Mouse (Mus musculus) kidney, postnatal 36 days (tissue): ENCODE measurements at regions not wholly inside any gene's neighbourhood (a gene's known extent, or its start where the extent isn't known, plus 50 kb on each side); places are given as distances from the start of the nearest gene placed in this dataset.
A peak's percentile ranks its signal among the peaks of the same experiment; 100 is the strongest.

Experiments
- DNase-seq, 2 experiments: peaks; one replicate each; pipeline ENCODE4 v3.0.0; 2021 to 2022; ENCODE audit warnings: mixed read lengths in 2 of 2

DNA sequence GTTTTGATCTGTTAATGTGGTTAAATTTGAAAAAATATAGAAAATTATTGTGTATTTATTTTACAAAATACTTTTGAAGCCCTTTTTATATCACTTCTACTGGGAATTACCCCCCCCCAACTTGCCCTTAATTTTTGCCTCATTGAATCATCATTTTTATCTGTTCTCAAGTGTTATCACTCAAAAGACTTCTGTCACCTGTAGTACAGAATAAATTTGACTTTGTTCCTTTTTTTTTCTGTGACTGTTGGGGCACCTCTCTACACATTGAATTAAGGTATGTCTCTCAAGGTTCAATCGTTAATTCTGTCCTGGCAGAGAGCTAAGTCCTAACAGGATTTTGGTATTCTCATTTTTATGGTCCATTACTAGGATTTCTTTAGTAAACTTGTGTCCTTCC lies 1123.0 kb upstream of the Cited2 start:
- no peak for DNase-seq

DNA sequence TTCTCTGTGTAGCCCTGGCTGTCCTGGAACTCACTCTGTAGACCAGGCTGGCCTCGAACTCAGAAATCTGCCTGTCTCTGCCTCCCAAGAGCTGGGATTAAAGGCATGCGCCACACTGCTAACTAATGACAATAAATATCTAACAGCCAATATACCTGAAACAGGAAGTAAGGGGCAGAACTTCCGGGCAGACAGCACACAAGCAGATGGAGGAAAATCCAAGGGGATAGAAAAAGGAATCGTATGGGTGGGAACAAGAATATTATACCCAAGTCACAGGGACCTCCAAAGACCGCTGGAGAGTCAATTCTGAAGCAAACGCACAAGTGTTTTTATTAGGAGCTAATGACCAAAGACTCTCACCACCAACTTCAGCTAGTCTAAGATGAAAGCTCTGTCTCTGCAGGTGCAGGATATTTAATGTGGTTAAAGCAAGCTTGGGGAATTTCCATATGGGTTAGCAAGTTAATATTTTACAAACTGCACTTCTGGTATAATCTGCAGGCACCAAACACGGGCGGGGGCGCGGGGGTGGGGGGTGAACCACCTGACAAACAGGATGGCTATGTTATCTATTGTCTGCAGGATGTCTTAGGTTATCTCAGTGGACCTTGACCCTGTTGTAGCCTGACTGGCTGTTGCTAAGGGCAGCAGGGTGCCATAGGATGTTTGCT lies 1122.3 kb upstream of the Cited2 start:
- no peak for DNase-seq

DNA sequence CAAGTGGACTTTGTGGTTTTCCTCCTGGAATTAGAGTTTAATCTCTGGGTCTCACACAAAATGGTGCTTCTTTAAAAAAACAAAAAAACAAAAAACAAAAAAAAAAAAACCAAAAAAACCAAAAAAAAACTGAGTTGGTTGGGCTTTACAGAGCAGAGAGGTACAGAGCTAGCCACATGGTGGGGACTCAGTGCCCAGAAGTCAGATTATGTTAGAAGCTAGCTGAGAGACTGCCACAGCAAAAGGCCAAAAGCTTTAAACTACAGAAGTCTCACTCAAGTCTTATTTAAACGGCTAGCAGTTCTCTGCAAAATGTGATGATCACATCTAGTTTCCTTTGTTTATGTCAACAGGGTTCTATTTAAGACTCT lies 1121.8 kb upstream of the Cited2 start:
- DNase-seq = no peak

DNA sequence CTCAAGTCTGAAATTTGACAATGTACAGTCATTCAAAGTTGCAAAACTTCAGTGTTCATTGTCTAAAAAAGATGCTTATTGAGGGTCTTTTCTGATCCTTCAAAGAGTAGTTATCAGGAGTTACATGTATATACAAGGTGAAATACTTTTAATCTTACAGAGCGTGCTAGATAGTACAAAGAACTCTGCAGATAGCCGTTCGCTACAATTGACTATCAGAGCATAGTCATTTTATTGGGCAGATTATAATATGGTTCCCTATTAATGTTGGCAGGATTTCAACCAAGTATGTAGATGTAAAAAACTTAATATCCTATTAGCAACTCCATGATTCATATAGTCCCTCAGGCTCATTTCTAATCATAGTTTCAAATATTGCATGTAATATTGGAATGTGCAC lies 1114.7 kb upstream of the Cited2 start:
- DNase-seq = no peak

DNA sequence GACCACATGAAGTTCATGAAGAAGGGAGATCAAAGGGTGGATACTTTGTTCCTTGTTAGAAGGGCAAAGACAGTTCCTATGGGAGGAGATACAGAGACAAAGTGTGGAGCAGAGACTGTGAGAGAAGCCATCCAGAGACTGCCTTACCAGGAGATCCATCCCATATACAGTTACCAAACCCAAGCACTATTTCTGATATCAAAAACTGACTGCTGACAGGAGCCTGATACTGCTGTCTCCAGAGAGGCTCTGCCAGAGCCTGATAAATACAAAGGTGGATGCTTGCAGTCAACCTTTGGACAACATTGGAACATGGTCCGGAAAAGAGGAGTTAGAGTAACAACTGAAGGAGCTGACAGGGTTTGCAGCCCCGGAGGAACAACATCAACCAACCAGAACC lies 1104.3 kb upstream of the Cited2 start:
- no peak for DNase-seq

DNA sequence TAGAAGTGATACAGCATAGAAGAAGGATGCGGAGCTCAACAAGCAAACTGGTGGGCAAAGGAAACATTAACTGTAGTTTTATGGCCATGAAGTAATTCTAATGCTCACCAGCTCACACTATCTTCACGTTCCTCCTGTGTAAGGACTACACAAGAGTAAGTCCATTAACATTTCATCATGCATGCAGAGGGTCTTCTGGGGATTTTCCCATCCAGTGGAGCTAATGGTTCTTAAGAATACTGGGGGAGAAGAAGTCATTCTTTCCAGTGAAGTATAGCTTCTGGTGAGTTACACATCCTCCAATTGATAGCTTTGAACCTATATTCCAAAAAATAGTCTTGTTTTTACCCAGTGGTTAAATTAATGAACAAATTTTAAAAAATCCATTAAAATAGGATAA lies 1103.4 kb upstream of the Cited2 start:
- DNase-seq = no peak

DNA sequence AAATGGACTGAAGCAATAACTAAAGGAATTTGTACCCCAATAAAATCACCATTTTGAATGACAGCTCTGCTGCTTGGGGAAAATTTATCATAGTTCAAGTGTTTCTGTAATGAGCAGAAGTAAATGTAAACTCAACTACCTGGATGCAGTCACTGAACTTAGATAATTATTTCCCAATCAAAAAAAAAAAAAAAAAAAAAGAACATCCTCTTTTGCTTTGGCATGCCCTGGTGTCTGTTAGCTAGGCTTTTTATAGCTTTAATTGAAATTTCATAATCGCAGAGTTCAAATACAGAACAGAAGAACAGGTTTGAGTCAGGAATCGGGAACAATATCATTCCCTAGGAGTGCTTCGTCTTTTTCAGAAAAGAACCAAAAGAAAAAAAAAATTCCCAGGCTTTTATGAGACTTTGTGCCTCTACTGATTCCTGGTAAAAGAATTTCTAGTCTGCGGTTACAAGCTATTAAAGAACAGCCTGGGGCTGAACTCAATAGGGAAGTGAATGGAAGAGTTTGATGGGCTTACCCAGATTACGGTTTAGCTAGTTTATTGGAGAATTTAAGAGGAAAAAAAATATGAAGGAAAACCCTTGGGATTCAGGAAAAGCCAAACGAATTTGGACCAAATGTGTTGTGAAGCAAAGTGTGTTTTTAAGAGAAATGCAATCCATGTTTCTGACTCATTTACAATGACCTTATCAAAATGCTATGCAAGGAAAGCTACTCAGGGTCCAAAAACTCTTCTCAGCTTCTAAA lies 1102.0 kb upstream of the Cited2 start:
- DNase-seq = no peak

DNA sequence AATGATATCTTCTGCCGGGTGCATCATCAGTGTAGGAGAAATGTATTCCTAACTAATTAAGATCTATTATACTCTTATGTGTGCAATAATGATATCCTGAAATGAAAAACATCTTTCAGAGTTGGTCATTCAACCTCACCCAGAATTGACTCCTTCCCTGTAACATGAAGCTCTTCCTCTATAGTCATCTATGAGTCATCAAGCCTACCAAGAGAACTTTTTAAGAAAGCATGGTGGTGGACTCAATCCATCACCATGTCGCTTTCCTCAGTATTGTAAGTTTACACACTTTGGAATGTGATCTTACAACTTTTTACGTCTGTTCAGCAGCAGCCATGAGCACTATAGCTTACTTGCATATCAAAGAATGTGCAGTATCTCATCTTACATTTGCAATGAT lies 1100.2 kb upstream of the Cited2 start:
- no peak for DNase-seq

DNA sequence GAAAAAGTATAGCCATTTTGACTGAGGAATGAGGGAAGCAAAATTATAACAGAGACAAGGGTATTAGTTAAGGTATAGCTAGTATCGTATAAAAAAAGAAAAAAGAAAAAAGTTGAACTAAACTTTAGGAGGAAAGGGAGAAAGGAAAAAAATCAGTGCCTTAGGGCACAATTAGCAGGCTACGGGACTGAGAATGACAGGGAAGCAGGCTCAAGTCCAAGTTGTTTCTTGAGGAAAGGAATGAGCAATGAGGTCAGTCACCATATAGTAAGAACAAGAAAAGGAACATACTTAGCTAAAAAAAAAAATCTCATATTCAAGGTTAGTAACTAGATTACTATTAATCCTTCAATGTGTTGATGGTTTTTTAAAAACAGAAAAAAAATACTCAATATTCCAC lies 1089.8 kb upstream of the Cited2 start:
- no peak for DNase-seq

DNA sequence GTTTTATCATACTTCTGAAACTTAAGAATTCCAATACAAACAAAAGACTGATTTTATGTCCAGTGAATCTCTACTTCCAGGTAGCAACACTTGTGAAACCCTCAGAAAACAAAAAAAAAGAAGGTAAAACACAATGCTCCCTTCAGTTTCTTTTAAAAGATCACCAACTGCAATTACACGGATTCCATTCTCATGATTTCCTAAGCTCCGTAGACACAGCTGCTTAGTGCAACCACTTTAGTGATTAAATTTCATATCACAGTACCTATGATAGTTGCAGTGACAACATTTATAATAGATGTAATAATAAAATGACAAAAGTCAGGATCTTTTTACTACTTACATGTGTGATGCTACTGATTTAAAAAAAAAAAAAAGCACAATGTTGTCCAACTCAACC lies 1087.6 kb upstream of the Cited2 start:
- no peak for DNase-seq

DNA sequence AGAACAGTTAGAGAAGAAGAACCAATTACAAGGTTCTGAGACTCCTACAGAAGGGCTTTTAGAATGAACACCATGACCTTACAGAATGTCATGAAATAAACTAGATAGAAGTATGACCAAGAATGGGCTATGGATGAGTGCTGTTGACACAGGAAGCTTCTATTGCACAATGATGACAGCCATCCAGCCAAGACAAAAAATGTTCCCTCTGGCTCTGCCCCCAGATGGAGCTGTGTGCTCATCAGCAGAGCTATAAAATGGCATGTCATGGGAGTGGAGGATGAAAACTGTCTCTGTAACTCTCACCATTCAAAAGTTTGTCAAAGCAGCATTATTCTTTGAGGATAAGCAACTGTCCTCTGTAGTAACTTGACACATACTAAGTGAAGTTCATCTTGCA lies 1086.0 kb upstream of the Cited2 start:
- DNase-seq = peak; percentile 19 to 41

DNA sequence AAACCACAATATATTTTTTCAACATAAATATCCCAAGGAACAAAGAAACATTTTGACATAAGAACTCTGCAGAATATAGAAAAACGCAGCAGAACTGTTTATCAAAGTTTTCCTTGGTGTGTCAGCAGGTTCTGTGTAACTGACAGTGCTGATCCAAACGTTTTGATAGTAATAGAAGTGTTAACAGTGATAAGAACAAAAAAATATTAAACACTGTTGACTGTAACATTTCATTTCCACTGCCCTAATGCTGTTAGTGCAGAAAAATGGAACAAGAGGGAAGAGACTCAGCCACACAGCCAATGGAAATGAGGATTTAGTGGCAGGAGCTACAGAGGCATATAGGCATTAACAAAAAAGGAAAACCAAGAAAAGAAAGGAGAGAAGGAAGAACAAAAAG lies 1084.9 kb upstream of the Cited2 start:
- DNase-seq = no peak

DNA sequence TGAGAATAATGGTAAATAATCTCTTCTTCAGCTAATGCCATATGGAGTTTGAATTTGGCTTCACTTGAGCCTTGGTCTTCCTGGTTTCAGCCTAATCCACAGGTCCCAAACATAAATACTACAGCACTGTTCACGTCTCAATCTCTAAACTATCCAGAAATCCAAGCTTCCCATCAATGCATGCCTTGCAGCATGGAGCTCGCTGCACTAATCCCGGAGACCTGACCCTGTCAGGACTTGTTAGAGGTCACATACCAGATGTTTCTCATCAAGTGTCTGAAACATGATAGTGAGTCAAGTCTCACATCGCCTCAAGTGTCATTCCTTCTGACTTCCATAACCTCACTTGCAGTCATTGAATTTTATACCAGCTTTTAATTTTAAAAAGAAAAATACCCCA lies 1082.9 kb upstream of the Cited2 start:
- no peak for DNase-seq

DNA sequence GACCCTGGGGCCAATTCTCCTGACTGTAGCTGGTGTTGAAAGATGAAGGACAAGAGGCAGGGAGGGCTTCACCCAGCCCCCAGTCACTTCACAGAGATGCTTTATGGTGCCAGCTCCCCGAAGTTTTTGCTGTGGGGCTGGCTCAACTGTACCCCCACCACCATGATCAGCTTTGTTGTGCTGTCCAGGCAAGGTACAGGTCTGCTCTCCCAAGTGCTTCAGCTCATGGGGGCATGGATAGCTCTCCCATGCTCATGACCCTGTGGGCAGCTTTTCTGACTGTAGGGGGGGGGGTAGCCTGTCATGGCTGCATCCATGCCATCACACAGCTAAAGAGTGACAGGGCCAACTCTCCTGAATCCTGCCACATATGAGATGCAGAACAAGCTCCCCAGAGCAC lies 1072.9 kb upstream of the Cited2 start:
- DNase-seq = no peak

DNA sequence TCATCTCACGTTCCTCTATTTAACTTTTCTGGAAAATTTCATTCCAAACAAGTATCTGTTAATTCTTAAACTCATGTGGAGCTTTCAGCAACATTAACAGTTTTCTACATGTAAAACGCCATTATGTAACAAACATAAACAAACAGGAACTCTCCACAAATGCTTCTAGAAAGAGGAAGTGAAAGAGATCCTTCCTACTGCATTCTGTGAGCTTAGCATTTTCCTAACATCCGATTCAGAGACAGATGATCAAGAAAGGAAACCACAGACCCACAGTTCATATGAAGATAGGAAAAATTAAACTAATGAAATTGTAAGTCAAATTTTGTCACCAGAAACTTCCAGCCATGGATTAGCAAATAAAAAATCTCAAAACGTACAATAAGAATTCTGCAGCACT lies 1070.6 kb upstream of the Cited2 start:
- DNase-seq = no peak

DNA sequence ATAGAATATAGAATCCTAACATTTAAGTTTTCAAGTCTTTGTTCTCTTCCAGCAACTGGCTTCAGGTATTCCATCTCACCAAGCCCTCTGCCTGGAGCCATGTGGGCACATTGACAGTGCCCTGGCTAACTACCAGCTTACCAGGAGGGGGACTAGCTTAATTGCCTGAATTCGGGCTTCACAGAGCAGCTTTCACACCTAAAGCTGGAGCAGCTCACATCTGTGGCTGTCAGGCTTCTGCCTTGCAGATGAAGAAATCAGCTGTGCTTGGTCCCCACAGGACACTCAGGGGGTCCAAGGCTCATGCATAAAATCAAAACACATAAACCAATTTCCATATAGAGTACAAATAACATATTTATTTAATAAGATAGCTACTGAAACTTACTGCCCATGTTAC lies 1058.5 kb upstream of the Cited2 start:
- no peak for DNase-seq

DNA sequence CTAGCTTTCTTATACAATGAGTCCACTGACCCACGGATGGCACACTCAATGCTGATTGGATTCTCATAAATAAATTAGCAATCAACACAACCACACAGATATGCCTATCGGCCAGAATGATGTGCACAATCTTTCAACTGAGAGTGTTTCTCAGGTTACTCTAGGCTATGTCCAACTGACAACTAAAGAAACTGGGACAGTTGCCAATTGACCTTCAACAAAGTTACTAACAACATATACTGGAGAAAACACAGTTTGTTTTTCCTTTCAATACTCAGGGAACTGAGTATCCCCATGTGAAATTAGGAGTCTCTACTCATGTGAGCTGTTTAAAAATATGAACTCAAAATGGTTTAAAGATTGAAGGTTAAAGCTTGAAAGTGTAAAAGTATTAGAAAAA lies 1052.7 kb upstream of the Cited2 start:
- peak in 1 of 2 experiments; percentile 2 for DNase-seq

DNA sequence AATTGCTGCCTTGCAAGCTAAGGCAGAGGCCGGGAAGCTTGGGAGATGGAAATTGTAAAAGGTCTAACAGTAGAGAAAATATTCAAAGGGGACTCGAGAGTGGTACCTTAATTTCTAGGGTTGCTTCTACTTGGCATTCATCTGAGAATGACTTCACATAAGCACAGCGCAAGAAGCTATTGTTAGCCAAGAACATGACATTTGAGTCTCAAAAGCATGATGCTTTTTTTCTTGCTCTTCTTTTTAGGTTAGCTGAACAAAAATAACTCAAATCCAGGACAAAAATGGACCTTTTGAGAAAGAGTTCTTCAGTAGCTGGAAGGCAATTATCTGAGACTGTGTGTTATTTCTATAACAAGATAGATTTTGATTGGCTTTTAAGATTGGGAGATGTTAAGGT lies 1042.0 kb upstream of the Cited2 start:
- no peak for DNase-seq

DNA sequence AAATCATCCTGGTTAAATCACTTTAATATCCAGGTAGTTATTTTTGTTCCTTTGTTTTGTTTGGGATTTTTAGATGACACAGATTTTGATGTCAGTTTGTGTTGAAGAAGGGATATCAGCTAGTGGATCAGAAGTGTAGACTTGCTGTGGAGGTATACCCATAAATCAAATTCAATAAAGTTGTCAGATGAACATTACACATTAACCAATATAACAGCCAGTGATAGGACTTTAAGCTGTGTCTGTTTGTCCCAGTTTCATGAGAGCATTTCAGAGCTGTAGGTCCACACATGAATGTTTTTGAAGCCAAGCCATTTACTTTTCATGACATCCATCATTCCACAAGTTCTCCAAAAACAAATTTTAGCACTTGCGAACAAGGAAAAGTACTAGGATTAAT lies 1037.7 kb upstream of the Cited2 start:
- no peak for DNase-seq

DNA sequence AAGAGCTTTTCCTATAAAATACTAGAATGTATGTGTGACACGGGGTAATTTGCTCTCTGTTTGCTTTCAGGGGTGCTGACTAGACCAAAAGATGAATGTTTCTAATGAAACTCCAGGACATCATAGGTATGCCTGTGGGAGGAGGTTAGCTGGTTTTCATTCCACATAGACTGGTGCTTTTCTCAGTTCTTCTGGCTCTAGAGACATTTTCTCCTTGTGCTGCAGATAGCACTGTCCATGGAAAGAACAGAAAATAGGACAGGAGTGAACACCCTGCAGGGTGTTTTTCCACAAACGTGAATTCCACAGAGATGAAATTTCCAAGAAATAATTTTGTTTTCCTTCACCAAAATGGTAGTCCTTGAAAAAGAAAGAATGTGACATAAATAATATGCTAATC lies 1016.0 kb upstream of the Cited2 start:
- DNase-seq = no peak

DNA sequence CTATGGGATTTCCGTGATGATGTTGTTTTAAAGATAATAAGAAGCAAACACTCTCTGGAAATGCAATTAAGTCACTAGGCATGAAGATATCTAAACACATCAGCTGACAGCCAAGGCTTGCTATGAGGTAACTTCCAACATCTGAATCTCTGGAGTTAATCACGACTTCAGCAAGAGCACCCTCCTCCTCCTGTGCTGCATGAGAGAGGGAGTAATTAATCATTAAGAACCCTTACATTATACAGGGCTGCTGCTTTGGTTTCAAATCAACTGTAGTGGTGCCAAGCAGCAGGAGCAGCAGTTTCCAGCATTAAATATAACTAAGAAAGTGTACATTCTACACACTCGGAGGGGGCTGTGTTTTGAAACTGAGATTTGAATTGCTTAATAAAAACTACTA lies 1009.9 kb upstream of the Cited2 start:
- no peak for DNase-seq

DNA sequence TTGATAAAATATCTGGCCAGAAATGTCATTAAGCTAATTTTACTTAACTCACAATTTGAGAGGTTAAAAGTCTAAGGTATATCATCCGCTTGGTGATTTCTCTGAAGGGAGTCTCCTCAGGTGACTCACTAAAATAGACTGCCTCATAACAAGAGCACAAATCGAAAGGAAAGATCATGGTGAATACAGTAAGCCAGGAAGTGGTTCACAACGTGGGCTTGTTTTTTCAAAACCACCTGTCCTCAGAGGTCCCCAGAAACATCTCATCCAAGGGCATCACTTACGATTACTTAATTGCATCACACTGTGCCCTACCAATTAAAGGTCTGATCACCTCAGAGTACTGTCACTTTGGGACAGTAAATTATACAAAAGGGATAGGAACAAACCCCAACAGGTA lies 1009.0 kb upstream of the Cited2 start:
- no peak for DNase-seq

DNA sequence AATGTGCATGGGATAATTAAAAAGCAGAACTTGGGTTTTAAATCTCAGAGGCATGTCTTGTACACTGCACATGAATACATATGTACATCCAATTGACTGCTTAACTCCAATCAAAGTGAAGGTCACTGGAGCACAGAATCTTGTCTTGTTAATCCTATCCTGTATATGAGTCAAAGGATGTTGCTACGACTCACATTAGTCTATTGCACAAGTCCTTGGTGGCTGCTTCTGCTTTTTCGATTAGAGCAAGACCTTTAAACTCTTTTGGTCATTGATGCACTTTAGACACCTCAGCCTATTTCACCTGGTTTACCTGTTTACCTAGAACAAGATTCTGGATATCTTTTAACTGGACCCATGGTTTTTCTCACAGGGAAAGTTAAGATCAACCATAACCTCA lies 1008.5 kb upstream of the Cited2 start:
- no peak for DNase-seq

DNA sequence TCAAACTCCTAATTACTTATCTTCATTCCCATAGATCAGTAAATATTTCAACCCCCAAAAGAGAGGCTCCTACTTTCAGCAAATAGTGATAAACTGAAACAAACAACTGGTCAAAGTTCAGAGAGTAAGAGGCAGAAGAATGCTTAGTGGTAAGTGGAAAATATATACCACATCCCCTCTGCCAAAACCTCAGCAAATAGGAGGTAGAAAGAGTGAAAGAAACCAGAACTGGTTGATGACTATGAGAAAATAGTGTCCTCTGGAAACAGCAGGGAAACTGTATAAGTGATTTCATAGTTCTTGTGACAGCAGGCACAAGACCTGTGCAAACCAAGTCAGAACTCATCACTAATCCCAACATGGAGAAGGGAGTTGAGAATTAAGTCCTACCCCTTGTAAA lies 980.8 kb upstream of the Cited2 start:
- no peak for DNase-seq

DNA sequence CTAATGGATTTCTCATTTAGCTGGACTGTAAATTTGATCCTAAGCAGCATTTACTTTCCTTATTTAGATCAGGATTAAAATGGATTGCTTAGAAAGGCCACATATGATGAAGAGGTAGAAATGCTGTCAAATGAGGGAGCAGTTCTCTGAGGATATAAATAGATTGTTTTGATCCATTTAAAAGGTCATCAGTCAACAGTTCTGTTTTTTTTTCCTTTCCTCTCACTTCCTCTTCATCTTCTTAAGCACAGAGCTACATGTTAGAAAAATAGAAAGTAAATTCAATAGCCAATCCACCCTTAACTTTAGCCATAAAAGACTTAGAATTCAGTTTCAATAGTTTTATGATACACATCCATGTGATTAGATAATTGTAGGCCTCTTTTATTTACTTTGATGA lies 971.5 kb upstream of the Cited2 start:
- DNase-seq = no peak
